Mouse (Mus musculus) kidney, postnatal 36 days (tissue): ENCODE results near the gene Rsph9.
A peak's percentile ranks its signal among the peaks of the same experiment; 100 is the strongest.

ENCODE experiments used
- DNase-seq, 2 experiments: peaks; one replicate each; pipeline ENCODE4 v3.0.0; 2021 to 2022; ENCODE audit warnings: mixed read lengths in 2 of 2

Rsph9 gene

DNA sequence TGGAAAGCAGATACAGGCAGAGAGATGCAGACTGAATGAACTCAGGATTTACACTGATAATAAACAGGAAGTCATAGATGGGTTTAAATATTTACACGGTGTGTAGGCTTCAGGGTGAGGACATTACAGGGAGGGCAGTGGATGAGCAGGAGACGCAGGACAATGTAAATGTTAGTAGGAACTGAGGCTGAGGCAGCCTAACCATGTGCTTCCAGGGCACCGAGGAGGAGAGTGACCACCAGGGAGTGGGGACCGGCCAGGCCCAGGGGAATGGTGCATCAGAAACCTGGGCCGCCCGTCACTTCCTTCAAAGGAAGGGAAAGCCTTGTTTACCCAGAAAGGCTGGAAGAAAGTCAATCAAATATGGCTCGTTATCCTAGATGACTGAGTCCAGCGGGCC lies 45.5 kb downstream of the Rsph9 start:
- DNase-seq: no peak

DNA sequence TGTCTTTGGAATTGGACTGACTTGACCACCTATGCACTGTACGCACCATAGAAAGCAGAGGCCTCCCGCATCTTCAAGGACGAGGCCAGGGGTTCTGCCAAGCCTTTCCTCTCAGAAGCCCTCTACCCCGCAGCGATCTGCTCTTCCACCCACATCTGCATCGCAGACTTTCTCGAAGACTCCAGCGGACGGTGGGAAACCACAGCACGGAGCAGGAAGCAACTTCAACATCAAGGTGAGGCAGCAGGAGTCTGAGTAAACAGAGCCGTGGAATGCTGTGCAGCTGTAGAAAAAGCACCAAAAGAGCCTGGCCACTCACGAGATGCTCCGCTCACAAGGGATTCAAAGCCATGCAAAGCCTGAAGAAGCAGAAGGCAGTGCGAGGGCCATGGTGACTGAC lies 52.1 kb downstream of the Rsph9 start:
- no peak for DNase-seq

DNA sequence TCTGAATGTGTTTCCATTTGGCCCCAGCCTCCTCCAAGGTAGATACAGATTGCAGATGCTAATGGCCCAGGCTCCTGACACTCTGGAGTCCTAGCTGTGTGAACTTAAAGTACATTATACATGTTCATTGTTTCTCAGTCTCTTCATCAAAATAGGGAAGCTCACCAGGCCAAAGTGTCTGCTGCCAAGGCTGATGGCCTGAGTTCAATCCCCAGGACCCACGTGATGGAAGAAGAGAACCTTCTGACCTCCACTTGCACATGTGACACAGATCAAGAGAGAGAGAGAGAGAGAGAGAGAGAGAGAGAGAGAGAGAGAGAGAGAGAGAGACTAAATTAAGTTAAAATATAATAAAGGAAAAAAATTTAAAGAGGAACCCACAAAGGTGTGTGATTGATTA lies 52.7 kb downstream of the Rsph9 start:
- DNase-seq: no peak

DNA sequence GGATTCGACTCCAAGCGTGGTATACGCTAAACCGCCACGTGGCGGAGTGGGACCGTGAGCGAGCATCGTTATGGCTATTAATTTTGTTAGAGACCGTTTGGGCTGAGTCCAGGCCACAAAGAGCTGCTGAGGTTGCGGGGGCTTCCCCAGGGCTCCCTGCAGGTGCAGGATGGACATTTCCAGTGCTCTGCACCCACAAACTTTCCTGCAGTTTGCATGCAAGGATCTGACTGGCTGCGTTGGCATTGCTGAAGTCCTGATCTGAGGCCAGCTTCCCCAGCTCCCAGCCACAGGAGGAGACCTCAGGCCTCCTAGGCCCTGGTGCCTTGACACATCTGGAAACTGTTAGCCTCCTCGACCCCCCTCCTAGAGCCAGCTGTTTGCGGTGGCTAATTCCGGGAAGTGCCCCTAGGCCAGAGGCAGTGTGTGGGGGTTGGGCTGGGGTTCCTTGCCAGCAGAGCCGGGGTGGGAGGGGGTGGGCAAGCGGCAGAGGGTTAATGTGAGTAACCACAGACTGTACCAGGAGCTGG lies 57.6 kb downstream of the Rsph9 start:
- peak in 1 of 2 experiments; percentile 22 for DNase-seq

DNA sequence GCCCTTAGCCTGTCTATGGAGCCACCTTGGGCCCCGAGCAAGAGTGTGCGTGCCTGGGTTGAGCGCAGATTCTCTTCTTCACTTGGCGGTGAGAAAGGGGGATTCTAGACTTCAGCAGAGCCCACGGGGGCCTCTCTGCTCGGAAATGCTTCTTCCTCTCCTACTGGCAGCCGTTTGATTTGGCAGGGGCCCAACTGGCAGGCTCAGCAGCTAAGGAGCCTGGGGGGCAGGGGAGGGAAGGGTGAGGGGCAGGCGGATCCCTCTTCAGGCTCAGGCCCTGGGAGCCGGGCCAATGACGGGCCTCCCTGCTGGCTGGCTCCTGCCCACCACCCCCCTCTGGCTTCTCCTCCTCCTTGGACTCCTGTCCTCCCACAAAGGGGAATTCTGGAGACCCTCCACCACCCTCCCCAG lies 59.9 kb downstream of the Rsph9 start:
- DNase-seq: peak; percentile 84 to 89

DNA sequence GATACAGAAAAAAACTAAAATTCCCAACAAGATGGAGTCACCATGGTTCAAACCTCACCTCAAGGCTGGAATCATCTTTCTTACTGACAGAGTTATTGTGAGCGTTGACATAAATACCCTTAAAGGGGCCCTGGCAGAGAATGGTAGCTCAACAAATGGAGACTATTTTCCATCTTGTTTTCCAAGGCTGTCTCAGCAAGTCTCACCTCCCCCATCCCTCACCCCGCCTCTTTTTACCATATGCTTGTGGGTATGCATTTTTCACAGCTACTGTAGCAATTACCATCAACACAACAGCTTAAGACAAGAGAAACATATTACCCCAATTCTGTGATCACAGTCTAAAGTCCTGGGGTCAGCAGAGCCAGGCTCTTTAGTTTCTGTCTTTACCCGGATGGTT lies 60.6 kb downstream of the Rsph9 start:
- DNase-seq: no peak

DNA sequence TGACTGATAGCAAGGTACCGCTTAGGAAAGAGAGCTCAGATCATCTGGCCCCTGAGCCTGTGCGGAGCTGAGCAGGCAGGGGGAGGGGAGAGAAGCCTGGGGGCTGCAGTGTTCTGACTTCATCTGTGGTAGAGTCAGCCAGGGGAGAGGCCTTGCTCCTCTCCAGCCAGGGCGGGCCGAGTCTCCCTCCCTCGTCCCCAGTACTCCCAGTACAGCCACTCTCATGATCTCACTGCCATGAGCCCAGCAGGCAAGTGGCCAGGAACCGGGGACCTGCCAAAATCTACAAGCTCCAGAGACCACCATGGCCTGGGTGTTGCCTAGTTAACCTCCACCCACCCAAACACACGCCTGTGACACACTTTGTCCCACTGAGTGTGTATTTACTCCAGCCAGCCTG lies 62.4 kb downstream of the Rsph9 start:
- no peak for DNase-seq

DNA sequence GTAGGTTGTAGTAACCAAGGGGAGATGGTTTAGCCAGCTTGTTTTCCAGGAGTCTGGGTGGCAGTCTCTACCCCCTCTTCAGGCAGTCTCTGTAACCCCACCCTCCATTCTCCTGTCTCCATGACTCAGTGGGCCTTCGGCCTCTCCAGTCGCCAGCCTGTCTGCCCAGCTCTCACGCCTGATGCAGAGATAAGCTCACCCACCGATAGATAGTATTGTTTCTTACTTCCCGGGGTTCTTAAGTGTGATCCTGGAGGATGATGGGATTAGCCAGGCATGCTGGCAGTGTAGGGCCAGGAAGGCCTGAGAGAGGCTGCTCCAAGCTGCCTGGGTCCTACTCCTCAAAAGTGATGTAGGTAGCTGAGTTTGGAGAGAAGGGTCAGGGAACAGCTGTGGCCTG lies 63.0 kb downstream of the Rsph9 start:
- no peak for DNase-seq

DNA sequence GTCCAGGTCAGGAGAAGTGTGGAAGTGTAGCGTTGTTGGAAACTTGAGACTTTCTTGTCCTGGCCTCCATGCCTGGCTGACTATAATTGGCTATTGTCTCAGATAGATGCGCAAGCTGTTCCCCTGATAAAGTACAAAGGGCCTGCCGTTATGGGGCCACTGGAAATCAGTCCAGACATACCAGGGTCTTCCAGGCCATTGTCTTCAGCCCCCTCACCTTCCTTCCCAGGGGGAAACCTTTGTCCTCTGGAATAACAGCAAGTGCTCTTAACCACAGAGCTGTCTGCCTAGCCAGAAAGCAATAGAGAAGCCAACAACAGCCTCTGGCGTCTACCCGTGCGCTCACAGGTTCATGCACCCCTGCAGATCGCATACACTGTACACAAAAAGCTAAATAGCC lies 63.6 kb downstream of the Rsph9 start:
- DNase-seq: no peak

DNA sequence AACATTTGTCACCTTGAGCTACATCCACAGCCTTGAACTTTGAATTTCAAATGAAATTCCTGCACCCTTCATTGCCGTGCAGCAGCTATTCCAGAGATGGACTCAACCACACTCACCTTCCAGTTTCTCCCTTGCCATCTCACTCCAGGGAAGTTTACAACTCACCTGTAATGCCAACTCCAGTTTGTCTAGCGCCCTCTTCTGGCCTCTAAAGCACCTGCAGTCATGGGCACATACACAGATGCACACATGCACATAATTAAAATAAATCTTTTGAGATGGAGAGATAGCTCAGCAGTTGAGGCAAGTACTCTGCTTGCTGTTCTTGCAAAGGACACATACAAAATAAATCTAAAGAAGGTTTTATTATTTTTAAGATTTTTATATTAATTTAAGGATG lies 65.0 kb downstream of the Rsph9 start:
- no peak for DNase-seq

DNA sequence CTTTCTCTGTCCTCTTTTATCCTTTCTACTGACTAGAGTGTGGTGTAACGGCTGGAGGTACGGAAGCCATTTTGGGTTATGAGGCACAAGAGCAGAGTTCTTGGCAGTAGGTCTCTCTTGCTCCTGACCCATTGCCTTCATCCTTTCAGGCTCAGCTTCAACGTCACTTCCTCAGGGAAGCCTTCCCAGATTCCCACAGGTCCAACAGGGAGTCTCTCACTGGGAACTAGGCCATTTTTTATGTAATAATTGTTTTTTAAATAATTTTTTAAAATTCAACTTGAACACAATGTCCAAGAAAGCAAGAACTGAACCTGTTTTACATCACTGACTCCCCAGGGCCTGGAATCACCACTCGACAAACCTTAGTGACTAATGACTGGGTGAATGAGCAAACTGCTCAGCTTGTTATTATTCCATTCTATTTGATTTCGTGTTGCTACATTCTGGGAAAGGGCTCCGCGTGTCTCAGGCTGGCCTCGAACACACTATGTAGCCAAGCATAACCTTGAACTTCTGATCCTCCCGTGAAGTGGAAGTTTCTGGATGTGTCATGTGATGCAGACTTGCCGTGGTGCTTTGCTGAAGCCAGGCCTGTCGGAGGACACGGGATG lies 66.0 kb downstream of the Rsph9 start:
- DNase-seq: no peak

DNA sequence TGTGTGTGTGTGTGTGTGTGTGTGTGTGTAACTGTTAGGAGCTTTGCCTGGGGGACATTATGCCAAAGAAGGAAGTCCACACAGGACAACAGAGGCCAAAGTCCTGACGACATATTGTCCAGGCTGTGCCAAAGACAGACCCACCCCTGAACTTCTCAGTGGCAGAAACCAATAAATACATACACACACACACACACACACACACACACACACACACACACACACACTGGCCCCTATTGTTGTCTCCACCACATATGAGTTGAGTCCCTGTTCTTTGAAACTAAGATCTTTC lies 67.8 kb downstream of the Rsph9 start:
- peak in 1 of 2 experiments; percentile 22 for DNase-seq

DNA sequence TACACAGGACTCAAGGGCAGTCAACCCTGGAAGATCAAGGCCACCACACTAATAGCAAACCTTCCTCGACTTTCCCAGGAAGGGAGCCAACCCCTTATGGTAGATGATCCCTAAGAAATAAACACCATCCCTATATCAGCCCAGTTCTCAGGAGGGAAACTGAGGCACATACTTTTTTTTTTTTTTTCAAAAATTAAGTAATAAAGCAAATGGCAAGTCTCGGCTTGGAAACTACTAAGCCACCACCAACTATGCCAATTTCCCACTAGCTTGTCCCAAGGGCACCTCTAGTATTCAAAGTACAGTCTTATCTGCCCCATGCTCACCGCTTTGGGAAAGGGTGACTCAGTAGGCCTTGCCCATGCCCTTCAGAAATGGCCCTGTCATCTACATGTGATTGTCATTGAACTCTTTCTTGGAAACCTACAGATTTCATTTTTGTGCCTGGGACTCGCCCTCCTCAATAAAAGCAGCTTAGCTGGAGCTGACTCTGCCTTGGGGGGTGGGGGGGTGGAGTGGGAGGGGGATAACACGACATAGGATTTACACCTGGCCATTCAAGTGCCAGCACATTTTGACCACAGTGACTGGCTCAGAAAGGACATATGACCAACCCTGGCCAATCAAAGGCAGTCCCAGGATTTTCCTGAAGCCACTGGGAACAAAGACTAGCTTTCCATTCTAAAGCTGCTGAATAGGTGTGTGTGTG lies 68.3 kb downstream of the Rsph9 start:
- no peak for DNase-seq

DNA sequence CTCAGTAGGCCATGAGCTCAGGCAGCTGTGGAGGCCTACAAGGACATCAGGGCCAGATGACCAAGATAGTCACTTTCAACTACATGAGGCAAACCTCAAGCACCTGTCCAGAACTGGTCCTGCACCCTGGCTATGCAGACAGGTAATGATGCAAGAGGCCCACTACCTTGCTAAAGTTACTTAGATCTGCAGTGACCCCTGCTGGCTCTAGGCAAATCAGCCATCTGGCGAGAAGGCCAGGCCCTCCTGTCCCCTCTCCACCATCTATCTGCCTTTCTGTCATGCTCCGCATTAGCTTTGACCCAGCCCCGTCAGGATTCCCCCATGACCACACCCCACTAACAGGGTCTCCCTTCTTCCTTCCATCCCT lies 68.9 kb downstream of the Rsph9 start:
- DNase-seq: peak in 1 of 2 experiments; percentile 66

DNA sequence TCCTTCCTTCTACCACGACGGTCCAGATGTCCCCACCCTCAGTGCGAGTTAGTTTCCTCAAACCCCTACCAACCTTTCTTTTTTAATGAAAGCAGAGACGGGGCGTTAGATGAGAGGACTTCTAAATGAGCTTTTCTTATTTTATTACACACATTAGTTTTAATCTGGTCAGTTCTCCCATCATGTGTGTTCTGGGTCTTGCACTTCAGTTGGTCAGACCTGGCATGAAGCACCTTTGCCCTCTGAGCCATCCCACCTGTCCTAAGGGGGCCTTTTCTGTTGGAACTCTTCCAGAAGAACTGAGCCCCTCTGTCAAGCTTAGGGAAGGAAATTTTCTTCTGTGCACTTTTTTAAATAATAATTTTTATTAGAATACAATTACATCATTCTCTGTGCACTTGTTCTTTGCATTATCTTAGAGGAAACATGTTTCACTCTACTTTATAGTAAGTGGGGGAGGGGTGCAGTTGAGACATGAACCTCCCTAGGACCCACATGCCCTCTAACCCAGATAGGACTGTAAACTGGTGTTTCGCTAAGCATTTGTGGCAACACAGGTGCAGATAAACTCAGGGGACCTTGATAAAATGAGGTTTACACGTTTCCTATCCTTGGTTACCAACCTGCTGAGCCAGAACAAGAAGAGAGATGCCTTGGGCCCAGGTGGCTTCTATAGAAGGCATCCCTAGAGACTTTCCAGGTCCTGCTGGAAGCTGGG lies 69.5 kb downstream of the Rsph9 start:
- no peak for DNase-seq

DNA sequence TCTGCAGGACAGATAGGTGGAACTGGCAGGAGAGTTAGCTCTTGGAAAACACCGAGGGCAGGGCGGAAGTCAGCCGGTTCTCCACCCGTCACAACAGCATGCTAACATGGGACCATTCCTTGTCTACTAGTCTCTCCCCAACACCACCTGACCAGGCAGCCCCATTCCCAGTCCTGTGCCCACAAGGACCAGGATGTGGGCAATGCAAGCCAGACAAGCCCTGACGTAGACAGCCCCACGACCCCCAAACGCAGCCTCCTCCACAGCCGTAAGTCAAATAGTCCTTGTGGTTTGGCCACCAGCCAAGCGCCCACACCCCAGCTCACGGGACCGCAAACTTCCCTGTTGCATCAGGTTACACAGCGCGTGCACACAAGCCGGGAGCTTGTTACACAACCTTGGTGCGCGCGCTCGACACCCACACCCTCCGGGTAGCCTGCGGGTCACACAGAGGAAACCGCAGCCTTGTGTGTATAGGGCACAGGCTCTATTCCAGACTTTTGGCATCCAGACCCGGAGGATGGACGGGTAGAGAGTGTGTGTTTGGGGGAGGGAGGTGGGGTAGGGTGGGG lies 70.2 kb downstream of the Rsph9 start:
- DNase-seq: peak; percentile 71 to 77
